Mouse (Mus musculus) embryonic fibroblast, embryonic 13.5 days (primary cell): ENCODE measurements at regions not wholly inside any gene's neighbourhood (a gene's known extent, or its start where the extent isn't known, plus 50 kb on each side); places are given as distances from the start of the nearest gene placed in this dataset.
A peak's percentile ranks its signal among the peaks of the same experiment; 100 is the strongest.
"Not testable (repeated sequence)": the region's sequence is repeated elsewhere in the genome, so short reads cannot be mapped to it uniquely, and the experiment has no call there.

Source experiments
- H3K27ac ChIP-seq: 2 replicates; pipeline ENCODE4 v1.5.1; 2012; ENCODE audit warnings: low read length, control low read depth, inconsistent platforms; ENCODE audit not compliant: insufficient read depth
- H3K4me1 ChIP-seq: 2 replicates; pipeline ENCODE4 v1.6.1; 2011; ENCODE audit warnings: low read length; ENCODE audit not compliant: control insufficient read depth, insufficient read depth
- H3K4me3 ChIP-seq: 2 replicates; pipeline ENCODE4 v1.5.1; 2011; ENCODE audit warnings: mild to moderate bottlenecking, control low read depth, low read length; ENCODE audit not compliant: insufficient read depth
- CTCF ChIP-seq: IDR thresholded peaks from 2 replicates; pipeline ENCODE4 v1.5.1; 2011; ENCODE audit warnings: mild to moderate bottlenecking, control low read depth, low read length, moderate library complexity, borderline replicate concordance; ENCODE audit not compliant: insufficient read depth
- POLR2A ChIP-seq: IDR thresholded peaks from 2 replicates; pipeline ENCODE4 v1.6.1; 2011; ENCODE audit warnings: low read depth, mild to moderate bottlenecking, control low read depth, low read length, moderate library complexity

DNA sequence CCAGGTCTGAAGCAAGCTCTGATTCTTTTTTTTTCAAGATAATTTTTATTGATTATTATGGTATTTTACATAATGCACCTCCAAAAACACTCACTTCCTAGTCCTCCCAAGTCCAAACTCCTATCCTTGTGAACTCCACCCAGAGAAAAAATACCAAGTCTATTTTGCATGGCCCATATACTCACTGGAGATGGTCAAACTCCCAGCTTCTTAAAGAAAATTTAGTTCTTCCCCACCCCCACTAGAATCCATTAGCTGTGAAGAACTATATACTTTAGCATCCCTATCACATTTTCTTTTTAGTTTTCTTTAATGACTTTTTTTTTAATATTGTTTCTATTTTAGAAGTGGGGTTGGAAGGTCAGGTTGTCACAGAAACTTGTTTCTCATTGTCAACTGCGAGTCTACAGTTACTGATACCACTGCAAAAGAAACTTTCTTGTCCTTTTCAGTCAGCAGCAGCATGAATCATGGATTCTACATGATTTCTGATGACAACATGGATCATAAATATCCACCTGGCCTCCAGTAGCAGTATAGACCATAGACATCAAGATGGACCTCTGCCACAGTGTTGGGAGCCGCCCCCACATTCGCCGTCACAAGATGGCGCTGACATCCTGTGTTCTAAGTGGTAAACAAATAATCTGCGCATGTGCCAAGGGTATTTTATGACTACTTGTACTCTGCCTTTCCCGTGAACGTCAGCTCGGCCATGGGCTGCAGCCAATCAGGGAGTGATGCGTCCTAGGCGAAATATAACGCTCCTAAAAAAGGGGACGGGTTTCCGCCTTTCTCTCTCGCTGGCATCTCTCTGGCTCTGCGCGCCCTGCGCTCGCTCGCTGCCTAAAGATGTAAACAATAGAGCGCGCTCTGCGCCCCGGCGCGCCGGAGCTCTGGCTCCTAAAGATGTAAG is 69.0 kb downstream of the Pgr15l start:
- peak overlapping the region; percentile 30; the same call in 1 of the 2 replicates for H3K4me3 ChIP-seq
- H3K4me1 ChIP-seq, H3K27ac ChIP-seq: not testable (repeated sequence)

DNA sequence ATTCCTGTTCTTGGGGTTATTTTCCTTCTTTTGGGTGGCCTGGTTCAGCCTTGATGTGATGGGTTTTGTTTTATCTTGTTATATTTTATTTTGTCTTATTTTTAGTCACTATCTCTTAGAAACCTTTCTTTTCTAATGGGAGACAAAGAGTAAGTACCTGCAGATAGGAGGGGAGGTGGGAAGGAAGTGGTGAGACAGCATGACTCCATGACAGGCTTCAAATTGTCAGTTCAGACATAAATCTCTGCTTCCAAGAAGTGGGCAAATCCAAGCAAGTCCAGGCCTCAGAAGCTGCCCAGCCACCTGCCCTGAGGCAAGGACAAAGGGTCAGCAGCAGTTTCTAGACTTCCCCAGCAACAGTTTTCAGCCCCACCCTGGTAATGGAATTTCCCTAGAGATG is 69.8 kb downstream of the Pgr15l start:
- no peak for TF ChIP-seq CTCF
- no peak for TF ChIP-seq POLR2A
- Histone ChIP-seq H3K27ac (no peak overlapping the region), H3K4me3 (peak overlapping the region; percentile 30; the same call in 1 of the 2 replicates), H3K4me1 (no peaks in the 10 kb centered on the region)

DNA sequence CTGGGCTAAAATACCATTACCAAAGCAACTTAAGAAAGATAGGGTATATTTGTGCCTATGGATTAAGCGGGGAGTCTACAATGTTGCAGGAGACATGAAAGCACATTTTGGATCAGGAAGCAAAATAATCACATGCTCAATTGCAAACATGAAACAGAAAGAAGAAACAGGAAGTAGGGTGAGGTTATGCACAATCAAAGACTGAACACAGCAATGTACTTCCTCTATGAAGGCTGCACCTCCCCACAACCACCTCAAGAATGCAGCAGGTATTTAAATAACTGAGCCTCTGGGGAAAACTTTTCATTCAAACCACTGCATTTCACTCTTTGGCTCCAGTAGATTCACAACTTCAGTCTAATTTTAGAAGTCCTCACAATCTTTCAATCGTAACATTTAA is 83.8 kb downstream of the Pgr15l start:
- Histone ChIP-seq H3K27ac (no peak overlapping the region), H3K4me1 (no peaks in the 10 kb centered on the region), H3K4me3 (no peak overlapping the region)
- no peak for TF ChIP-seq POLR2A
- no peak for TF ChIP-seq CTCF
